Mouse (Mus musculus) T-cell, adult 2 months (primary cell): ENCODE results near the gene Mmp2.

Experiments used
- DNase-seq: peaks from one replicate; pipeline ENCODE4 v3.0.0; 2022; ENCODE audit warnings: low spot score

Gene Mmp2

GRCm38 (mm10) chr8:92896611-92897010 is 69.5 kb downstream of the Mmp2 start:
- DNase-seq, result no peak

GRCm38 (mm10) chr8:92897794-92898193 is 70.7 kb downstream of the Mmp2 start:
- no peak for DNase-seq

- DNase-seq, result no peak
Measured at GRCm38 (mm10) chr8:92899590-92899989, 72.5 kb downstream of the Mmp2 start.

DNA sequence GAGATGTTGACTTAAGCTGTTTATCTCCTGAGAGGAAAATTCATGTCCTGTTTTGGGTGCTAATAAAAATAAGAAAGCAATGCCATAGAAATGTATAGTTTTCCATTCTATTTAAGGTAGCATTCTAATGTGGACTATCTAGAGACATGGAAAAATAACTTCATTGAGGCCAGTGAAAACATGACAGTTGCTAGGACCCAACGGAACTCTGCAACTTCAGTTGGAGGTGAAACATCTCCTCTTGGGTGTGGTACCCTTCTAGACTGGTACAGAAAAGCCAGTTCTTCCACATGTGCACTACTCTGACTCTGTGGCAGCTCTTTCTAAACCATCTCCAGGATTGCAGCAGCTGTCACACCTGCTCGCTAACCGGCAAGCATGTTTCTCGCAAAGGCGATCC is 74.0 kb downstream of the Mmp2 start, which contains the start of gene Capns2:
Gene Capns2, plus strand, starts transcription at position 301 of the 400 bp plus-strand sequence.
- no peak for DNase-seq

- no peak for DNase-seq
Measured at GRCm38 (mm10) chr8:92902981-92903380, 75.9 kb downstream of the Mmp2 start.
